Mouse (Mus musculus): ENCODE measurements around the gene Prrg3. TPM values are rescaled to one million over a fixed set of nuclear protein-coding genes. Genes with fewer than 3 reads are reported as not detected.
"Not testable (repeated sequence)": the region's sequence is repeated elsewhere in the genome, so short reads cannot be mapped to it uniquely, and the experiment has no call there.

Prrg3 gene
- polyA plus RNA-seq (2015; fragmentation: Nextera tagmentation; extraction: Ambion mirVana) = 10.0 and 12.0 TPM in 2 replicates

DNA sequence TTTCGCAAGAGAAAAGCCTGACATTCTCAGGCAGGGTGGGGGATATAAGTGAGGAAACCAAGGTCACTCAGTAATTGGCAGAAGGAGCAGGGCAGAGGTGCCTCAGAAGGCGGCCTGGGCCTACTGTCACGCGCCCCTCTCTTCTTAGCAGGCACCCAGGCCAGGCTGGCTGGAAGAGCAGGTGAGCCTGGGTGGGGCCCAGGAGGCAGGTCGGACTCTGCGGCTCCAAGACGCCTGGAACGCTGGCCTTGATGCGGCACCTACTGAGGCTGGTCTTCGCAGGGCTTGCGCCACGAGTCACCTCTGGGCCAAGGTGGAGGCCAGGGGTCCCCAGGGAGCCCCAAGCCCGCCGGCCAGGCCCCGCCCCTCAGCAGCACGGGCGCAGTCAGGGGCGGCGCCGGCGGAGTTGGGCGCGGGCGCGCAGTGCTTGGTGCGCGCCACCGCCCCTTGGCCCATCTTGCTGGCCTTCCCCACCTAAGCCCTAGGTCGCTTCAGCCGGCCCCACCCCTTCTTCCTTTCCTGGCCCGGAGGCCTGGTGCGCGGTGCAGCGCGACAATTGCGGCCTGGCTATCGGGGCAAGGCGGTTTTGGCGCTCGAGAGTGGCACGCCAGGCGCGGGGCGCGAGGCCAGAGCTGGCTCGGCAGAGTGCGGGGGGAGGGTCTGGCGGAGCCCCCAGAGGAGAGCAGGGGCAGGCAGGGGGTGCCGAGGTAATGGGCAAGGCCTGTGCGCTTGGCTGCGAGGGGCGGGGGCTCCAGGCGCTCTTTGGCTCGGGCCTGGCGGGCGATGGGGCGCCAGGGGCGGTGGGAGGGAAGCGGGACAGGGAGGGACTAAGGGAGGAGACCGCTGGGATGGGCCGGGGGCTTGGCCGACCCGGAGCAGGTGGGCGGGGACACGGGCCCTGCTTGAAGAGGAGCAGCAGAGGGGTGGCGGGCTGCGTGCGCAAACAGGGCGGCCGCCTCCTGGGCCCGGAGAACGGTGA is at the start of gene Prrg3:
Gene Prrg3 (plus strand): TSS at position 552 of the 979 bp plus-strand sequence.
- 18% methylated on average over 48 of the region's 72 CpGs for WGBS
- Histone ChIP-seq H3K4me1 (replicated peaks) (peaks cover 6% of the 10 kb centered on the region), H3K27me3 (no peaks in the 10 kb centered on the region; the same call in 1 of the 2 replicates), H3K9ac (replicated peaks) (peak within 1 kb of the TSS; percentile 72), H3K27ac (peak within 1 kb of the TSS; percentile 67), H3K4me3 (replicated peaks) (peak within 1 kb of the TSS; percentile 50), H3K9me3 (no peaks in the 10 kb centered on the region), H3K36me3 (0 out of 2 replicates have a peak, but pooled peaks cover 5% of the 10 kb centered on the region), H3K4me2 (replicated peaks) (peak within 1 kb of the TSS; percentile 66)
- peak; percentile 92 for ATAC-seq

DNA sequence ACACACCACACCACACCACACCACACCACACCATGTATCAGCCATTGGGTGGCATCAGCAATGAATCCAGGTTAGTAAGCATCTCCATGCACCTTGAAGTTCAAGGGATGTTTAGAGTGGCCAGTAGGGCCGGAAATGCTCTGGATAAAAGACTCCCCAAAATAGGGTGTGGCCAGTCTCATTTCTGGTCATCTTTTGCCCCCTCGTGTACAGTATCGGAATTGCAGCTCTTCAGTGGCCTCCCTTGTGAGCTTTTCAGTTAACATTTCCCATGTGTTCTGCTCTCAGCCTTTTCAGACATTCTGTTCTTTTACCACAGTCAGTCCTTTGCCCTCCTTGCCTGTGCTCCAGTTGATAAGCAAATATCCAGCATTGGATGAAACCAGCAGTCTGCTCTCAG is 15.8 kb upstream of the Prrg3 start:
- H3K4me1 ChIP-seq (replicated peaks) = no peaks in the 10 kb centered on the region
- 26% methylated on average over 3 of the region's 3 CpGs for WGBS
- ATAC-seq = 0 out of 2 replicates have a peak, but pooled peaks have one; percentile 37

DNA sequence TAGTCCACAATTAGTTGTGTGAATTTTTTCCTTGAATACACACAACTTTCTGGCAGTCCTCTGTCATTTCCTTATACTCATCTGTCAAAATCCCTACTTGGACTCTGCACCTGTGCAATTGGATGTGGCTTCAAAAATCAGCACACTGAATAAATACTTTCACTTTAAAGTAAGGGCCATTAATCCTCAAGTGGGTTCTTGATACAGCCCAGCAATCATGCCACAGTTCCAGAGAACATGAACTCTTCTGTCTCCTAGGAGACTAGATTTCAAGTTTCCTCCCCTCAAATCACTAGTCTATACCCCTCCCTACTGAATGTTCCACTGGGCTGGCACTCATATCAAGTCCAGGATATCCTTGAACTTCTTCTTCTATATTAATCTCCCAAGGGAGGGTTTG is 4.1 kb upstream of the Prrg3 start:
- Histone ChIP-seq H3K9me3 (no peaks in the 10 kb centered on the region), H3K9ac (replicated peaks) (no peak overlapping the region), H3K36me3 (no peaks in the 10 kb centered on the region), H3K27me3 (no peaks in the 10 kb centered on the region; the same call in 1 of the 2 replicates), H3K4me3 (replicated peaks) (no peak overlapping the region), H3K4me1 (replicated peaks) (peaks cover 1% of the 10 kb centered on the region), H3K27ac (no peak overlapping the region), H3K4me2 (replicated peaks) (no peak overlapping the region)
- no peak for ATAC-seq

More for the DNA sequence above, 15.8 kb upstream of the Prrg3 start:
- Histone ChIP-seq H3K27me3 (no peaks in the 10 kb centered on the region), H3K9me3 (no peaks in the 10 kb centered on the region), H3K27ac (no peak overlapping the region), H3K4me2 (replicated peaks) (no peak overlapping the region), H3K36me3 (no peaks in the 10 kb centered on the region), H3K9ac (replicated peaks) (no peak overlapping the region), H3K4me3 (replicated peaks) (no peak overlapping the region)

DNA sequence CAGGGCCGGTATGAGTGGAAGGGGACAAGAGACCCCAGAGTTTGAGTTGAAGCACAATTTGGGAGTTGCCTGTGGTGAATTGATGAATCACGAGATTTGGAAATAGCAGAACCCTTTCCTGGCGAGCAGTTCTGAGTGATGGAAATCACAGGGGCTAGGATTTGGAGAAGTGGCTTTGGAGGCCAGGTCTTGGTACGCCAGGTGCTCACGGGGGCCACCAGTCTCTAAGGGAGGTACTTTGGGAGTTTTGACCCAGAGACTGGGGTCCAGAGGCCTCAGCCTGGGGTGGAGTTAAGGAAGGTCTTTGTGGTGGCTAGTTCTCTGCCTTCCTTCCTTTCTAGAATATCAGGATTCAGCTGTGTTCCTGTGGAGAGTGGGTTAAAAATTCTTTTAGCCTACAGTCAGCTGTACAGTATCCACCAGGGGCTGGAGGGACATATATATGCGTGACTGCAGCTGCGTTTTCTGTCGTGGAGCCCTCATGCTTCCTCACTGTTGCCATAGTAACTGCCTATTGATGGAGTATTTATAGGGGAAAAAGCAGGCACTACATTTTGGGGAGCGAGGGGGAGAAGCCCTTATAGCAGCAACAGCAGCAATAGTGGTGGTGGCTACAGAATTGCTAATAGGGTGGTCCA is 970 bp downstream of the Prrg3 start:
- ATAC-seq = peak; percentile 49
- peak overlapping the region; percentile 66 for H3K4me2 ChIP-seq (replicated peaks)
- peak overlapping the region; percentile 72 for H3K9ac ChIP-seq (replicated peaks)
- peaks cover 6% of the 10 kb centered on the region for H3K4me1 ChIP-seq (replicated peaks)
- 32% methylated on average over 9 of the region's 9 CpGs for WGBS
- H3K36me3 ChIP-seq = 0 out of 2 replicates have a peak, but pooled peaks cover 5% of the 10 kb centered on the region
- no peaks in the 10 kb centered on the region; the same call in 1 of the 2 replicates for H3K27me3 ChIP-seq
- no peaks in the 10 kb centered on the region for H3K9me3 ChIP-seq
- peak overlapping the region; percentile 50 for H3K4me3 ChIP-seq (replicated peaks)
- H3K27ac ChIP-seq = peak overlapping the region; percentile 67

DNA sequence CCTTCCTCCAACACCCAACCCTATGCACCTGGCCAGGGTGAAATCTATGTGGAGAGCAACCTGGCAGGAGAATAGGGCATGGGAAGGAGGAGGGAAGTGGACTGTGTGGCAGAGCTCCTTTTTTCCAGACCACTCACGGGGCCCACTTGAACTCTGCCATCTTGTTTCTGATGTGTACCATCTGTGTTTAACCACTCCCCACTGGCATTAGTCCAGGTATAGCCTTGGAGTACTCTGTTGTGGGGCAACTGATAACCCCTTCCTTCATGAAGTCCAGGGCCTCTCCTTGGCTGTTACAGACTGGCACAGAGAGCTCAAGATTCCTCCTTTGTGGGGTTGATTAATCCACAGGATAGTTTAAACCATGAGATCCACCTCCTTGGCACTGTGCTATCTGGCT is 5.8 kb downstream of the Prrg3 start:
- no peak overlapping the region for H3K27ac ChIP-seq
- no peak overlapping the region for H3K4me2 ChIP-seq (replicated peaks)
- H3K27me3 ChIP-seq = no peaks in the 10 kb centered on the region
- 58% methylated on average over 1 of the region's 1 CpGs for WGBS
- H3K9ac ChIP-seq (replicated peaks) = no peak overlapping the region
- ATAC-seq = no peak
- peaks cover 6% of the 10 kb centered on the region for H3K4me1 ChIP-seq (replicated peaks)
- no peaks in the 10 kb centered on the region for H3K9me3 ChIP-seq
- 0 out of 2 replicates have a peak, but pooled peaks cover 5% of the 10 kb centered on the region for H3K36me3 ChIP-seq
- no peak overlapping the region for H3K4me3 ChIP-seq (replicated peaks)

DNA sequence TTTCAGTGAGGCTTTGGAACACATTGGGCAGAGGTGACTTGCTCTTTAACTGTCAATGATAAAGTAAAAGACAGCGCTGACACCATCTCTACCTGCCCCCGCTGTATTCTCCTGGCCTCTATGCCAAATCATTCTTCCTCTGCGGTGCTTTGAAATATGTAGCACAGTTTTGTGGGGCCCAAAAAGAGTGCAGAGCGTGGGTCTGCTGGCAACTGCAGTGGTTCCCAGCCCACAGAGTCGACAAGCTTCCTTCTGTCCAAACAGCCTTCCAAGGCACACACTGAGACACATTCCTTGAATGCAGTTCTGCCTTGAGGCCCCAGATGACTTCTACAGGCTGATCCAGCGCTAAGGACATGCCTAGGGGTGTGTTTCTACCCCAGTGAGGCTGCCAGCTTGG is 6.4 kb downstream of the Prrg3 start:
- 83% methylated on average over 6 of the region's 6 CpGs for WGBS
- Histone ChIP-seq H3K4me2 (replicated peaks) (no peak overlapping the region), H3K27ac (no peak overlapping the region), H3K36me3 (0 out of 2 replicates have a peak, but pooled peaks cover 5% of the 10 kb centered on the region), H3K9me3 (no peaks in the 10 kb centered on the region), H3K4me3 (replicated peaks) (no peak overlapping the region), H3K4me1 (replicated peaks) (peaks cover under 1% of the 10 kb centered on the region; the same call in 1 of the 2 replicates), H3K9ac (replicated peaks) (no peak overlapping the region), H3K27me3 (no peaks in the 10 kb centered on the region)
- ATAC-seq = no peak

DNA sequence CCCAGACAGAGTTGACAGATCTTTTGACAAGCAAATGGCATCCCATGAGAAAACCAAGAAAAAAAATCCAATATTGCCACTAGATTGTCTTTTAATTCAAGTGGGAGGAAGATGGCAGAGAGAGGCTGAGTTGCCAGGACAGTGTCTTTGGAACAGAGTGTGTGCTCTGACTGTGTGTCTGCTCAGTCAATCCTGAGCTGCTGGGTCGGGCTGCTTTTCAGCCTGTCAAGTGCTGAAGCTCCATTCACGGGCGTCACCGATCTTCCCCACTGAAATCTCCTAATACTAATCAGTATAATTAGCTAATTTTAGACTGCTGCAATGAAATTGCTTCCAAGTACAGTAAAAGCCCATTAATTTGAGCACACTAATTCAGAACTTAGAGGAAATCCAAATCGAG is 8.9 kb downstream of the Prrg3 start:
- Histone ChIP-seq H3K9me3 (no peaks in the 10 kb centered on the region), H3K4me2 (replicated peaks) (no peak overlapping the region), H3K4me1 (replicated peaks) (no peaks in the 10 kb centered on the region), H3K27me3 (no peaks in the 10 kb centered on the region), H3K36me3 (0 out of 2 replicates have a peak, but pooled peaks cover 5% of the 10 kb centered on the region), H3K27ac (no peak overlapping the region), H3K9ac (replicated peaks) (no peak overlapping the region), H3K4me3 (replicated peaks) (no peak overlapping the region)
- WGBS = 68% methylated on average over 5 of the region's 5 CpGs
- ATAC-seq = no peak

DNA sequence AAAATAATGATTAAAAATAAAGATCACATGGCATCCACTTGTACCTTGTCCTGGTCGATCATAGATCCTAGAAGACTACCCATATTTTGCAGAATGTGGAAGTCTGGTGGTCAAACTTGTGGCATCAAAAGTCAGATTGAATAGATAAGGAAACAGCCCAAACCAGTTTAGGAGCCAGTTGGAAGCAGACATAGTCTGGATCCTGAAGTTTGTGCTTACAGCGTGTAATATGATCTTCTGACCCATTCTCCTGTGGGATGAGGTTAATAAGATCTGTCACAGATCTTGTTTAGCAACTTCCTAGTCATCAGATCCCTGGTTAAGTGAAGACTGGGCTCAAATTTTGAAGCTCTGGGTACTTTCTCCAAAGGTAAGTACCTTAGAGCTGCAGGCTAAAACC is 10.3 kb downstream of the Prrg3 start, which contains the start of gene Fate1:
Gene Fate1 (plus strand): TSS at position 301 of the 400 bp plus-strand sequence.
- no peak for ATAC-seq
- Histone ChIP-seq H3K9me3 (no peaks in the 10 kb centered on the region), H3K4me2 (replicated peaks) (no peak within 1 kb of the TSS), H3K27me3 (no peaks in the 10 kb centered on the region), H3K4me1 (replicated peaks) (no peaks in the 10 kb centered on the region), H3K36me3 (no peaks in the 10 kb centered on the region), H3K9ac (replicated peaks) (no peak within 1 kb of the TSS), H3K27ac (no peak within 1 kb of the TSS), H3K4me3 (replicated peaks) (no peak within 1 kb of the TSS)
- WGBS = 71% methylated on average over 2 of the region's 2 CpGs

DNA sequence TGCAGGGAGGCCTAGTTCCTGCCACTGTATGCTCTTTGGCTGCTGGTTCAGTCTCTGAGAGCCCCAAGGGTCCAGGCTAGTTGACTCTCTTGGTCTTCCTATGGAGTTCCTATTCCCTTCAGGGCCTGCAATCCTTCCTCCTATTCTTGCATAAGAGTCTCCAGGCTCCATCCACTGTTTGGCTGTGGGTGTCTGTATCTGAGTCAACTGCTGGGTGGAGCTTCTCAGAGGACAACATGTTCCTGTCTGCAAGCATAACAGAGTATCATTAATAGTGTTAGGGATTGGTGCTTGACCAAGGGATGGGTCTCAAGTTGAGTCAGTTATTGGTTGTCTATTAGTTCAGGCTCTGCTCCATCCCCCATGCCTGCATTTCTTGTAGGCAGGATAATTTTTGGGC is 15.3 kb downstream of the Prrg3 start:
- H3K27ac ChIP-seq; H3K9ac ChIP-seq (replicated peaks); H3K4me2 ChIP-seq (replicated peaks); H3K4me3 ChIP-seq (replicated peaks); H3K9me3 ChIP-seq; ATAC-seq; H3K4me1 ChIP-seq (replicated peaks); H3K36me3 ChIP-seq; H3K27me3 ChIP-seq: not testable (repeated sequence)

DNA sequence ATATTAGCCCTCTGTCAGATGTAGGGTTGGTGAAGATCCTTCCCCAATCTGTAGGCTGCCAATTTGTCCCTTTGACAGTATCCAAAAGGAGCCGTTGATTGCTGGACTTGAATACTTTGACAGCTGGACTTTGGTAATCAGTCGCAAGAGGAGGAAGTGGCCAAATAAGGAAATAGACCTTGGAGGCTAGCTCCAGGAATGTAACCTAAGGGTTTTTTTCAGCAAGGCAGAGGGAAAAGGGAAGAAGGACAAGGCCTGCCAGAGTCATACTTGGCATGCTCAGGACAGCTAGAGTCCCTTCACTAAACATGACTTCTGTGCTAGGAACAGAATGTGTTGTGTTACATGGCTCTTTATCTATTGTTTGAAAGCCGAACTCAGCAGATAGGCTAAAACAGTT is 18.0 kb downstream of the Prrg3 start:
- Histone ChIP-seq H3K4me2 (replicated peaks) (no peak overlapping the region), H3K27ac (no peak overlapping the region), H3K36me3 (no peaks in the 10 kb centered on the region), H3K27me3 (no peaks in the 10 kb centered on the region), H3K9me3 (no peaks in the 10 kb centered on the region), H3K9ac (replicated peaks) (no peak overlapping the region), H3K4me3 (replicated peaks) (no peak overlapping the region), H3K4me1 (replicated peaks) (no peaks in the 10 kb centered on the region)
- WGBS = 79% methylated on average over 3 of the region's 3 CpGs
- ATAC-seq = no peak

DNA sequence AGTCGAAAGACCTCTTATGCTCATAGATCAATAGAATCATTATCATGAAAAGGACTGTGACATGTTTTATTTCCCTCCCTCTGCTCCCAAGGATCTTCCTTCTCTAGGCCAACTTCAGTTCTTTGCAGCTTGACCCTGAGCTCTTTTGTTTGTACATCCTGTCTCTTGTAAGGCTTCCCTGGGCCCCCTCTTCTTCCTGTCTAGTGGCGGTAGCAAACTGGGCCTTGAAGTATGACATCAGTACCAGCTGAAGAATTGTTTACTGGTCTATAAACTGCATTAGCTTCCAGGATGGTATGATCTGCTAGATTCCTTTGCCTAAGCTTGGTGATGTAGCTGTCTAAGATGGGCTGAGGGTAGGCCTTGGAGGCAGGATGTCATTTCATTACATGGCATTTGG is 18.9 kb downstream of the Prrg3 start:
- Histone ChIP-seq H3K4me1 (replicated peaks) (no peaks in the 10 kb centered on the region), H3K9me3 (no peaks in the 10 kb centered on the region), H3K9ac (replicated peaks) (no peak overlapping the region), H3K27ac (no peak overlapping the region), H3K36me3 (no peaks in the 10 kb centered on the region), H3K27me3 (no peaks in the 10 kb centered on the region), H3K4me3 (replicated peaks) (no peak overlapping the region), H3K4me2 (replicated peaks) (no peak overlapping the region)
- WGBS = 69% methylated on average over 2 of the region's 2 CpGs
- no peak for ATAC-seq

DNA sequence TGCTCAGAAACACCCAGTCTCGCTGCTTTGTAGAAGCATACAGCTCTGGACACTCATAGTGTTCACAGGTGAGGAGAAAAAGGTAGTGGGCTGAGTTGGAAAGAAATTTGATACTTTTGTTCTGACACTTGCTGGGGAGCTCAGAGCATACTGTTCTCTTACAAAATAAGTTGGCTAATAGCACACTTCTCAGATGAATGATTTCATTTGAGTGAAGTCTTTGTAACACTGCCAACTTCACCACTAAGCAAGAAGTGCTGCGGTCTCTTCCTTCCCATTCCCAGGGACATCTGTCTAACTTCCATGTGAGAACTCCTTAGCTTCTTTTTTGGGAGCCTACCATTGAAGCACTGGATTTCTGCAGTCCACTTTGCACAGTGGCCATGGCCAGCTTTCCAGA is 20.8 kb downstream of the Prrg3 start:
- H3K9ac ChIP-seq (replicated peaks) = no peak overlapping the region
- H3K4me1 ChIP-seq (replicated peaks) = no peaks in the 10 kb centered on the region
- no peaks in the 10 kb centered on the region for H3K36me3 ChIP-seq
- no peaks in the 10 kb centered on the region for H3K27me3 ChIP-seq
- H3K4me3 ChIP-seq (replicated peaks) = no peak overlapping the region
- no peaks in the 10 kb centered on the region for H3K9me3 ChIP-seq
- no peak overlapping the region for H3K27ac ChIP-seq
- no peak overlapping the region for H3K4me2 ChIP-seq (replicated peaks)
- 82% methylated on average over 2 of the region's 2 CpGs for WGBS
- no peak for ATAC-seq
